Mouse (Mus musculus) layer of hippocampus, adult 2 months (tissue): ENCODE measurements around the gene 4930432K21Rik. TPM values are rescaled to one million over a fixed set of nuclear protein-coding genes. Genes with fewer than 3 reads are reported as not detected.
A peak's percentile ranks its signal among the peaks of the same experiment; 100 is the strongest.

Experiments
- DNase-seq, 2 experiments: peaks; one replicate each; pipeline ENCODE4 v3.0.0; 2022; ENCODE audit warnings: low spot score in 2 of 2
- H3K27ac ChIP-seq: fragments of 200-600 bp; 2 replicates; pipeline ENCODE4 v1.8.1; 2022
- H3K4me3 ChIP-seq: fragments of 200-600 bp; 2 replicates; pipeline ENCODE4 v1.8.1; 2022; ENCODE audit warnings: mild to moderate bottlenecking
- CTCF ChIP-seq: fragments of 200-600 bp; conservative IDR thresholded peaks from 2 replicates; pipeline ENCODE4 v1.8.1; 2022; ENCODE audit warnings: antibody characterized with exemption, mild to moderate bottlenecking, moderate library complexity
- long read RNA-seq, 2 experiments: library from polyadenylated mRNA; stranded (forward); transcript quantifications; one replicate each; pipeline ENCODE4 v2.0.0; 2021; ENCODE audit warnings: borderline mapping rate in 2 of 2
- total RNA-seq, 2 experiments: library from RNA; stranded (reverse); gene quantifications; 2 replicates each; pipeline ENCODE4 v1.2.3; 2021

4930432K21Rik gene
- 1 to 10 TPM; 2.1 to 2.9 TPM for total RNA-seq
- long read RNA-seq, experiment 1, partial matches to known transcripts = 0 of 1 reads
- long read RNA-seq, experiment 1, other reads (novel, unspliced or antisense) = 1 of 1 reads
- long read RNA-seq, experiment 2, partial matches to known transcripts = 0 of 2 reads
- long read RNA-seq, experiment 2, other reads (novel, unspliced or antisense) = 1 of 2 reads

DNA sequence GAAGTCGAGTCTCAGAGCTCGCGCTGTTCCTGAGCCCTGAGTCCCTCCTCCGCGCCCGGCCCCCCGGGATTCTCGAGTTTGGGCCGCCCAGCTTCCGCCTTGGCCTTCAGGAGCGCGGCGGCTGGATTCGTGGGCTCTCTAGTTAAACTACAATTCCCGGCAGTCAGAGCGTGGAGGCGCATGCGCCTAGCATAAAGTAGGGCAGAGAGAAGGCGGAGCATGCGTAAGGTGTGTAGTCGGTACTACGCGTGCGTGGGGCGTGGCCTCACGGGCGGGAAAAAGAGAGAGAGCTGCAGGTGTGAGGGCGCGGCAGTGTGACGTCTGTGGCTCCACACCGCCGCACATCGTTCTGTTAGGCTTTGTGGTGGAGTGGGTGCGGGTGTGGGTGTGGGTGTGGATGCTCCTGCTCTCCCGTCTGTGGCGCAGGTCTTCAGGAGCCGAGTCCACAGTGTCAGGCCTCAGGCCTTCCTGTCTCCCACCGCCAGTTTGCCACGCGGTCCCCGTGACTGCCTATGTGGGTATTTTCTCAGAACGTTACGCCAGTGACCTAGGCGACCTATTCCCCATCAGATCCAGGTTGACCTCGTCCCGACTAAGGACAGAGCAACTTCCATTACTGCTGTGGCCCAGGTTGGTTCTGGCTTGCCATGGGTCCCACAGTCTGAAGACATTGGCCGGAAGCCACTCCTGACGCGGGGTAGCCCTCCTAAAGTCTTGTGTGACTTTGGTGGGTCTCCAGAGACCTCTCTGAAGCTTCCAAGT, at the start of gene 4930432K21Rik, which contains the start of gene Cc2d1a:
Gene 4930432K21Rik, plus strand, starts transcription at position 257 of the 762 bp plus-strand sequence.
Gene Cc2d1a, minus strand, starts transcription at position 168 of the 762 bp plus-strand sequence.
- no peak for TF ChIP-seq CTCF
- peak within 1 kb of the TSS; percentile 61 for H3K4me3 ChIP-seq
- H3K27ac ChIP-seq = peak within 1 kb of the TSS; percentile 91
- peak; percentile 93 to 97 for DNase-seq

DNA sequence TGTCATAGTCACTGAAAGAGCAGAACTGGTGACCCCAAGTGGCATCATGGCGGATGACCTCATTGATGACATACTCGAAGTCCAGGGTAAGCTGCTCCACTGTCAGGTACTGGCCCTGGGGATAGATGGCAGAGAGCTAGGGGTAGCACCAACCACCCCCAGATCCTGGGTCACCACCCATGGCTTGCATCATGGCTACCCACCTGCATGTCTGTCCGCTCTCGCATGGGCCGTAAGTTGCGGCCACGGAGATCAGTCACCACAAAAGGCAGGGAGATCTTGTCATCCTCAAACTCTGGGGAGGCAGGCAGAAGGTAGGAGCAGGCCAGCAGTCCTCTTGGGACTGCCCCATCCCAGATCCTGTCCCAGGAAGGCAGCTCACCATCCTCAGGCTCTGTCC, 49.4 kb upstream of the 4930432K21Rik start:
- DNase-seq = no peak
- Histone ChIP-seq H3K4me3 (no peak overlapping the region), H3K27ac (no peak overlapping the region)
- TF ChIP-seq CTCF = no peak

DNA sequence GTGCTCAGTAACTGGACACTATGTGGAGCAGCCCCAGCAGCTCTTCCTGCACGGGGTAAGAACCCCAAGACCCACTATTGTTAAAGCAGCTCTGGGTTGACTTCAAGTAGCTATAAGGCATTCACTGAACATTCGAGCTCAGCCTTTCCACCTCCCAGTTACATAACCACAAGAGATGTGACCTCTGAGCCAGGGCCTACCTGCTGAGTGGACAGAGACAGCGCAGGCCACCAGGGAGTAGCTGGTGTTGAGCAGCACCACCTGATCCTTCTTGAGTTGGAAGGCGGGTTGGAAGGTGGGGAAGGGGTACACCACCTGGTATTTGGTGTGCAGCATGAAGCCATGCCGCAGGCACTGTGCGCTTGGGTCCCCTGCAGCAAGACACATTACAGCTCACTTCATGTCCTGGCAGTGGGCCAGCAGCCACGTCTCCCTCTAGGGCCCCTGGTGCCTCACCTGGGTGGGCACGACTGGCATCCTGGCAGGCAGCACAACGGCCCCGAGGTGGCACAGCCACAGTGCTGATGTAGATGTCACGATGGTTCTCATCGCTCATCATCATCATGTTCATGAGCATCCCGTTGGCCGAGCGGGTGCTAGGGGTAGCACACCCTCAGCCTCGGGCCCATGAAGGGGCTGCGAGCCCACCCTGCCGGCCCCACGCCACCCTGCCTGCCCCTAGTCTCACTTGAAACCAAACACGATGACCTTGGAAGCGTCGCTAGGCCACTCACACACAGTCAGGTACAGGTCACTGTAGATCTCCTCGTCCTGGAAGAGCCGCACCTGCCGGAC, 46.2 kb upstream of the 4930432K21Rik start:
- DNase-seq = no peak
- Histone ChIP-seq H3K27ac (no peak overlapping the region), H3K4me3 (no peak overlapping the region)
- TF ChIP-seq CTCF = no peak

DNA sequence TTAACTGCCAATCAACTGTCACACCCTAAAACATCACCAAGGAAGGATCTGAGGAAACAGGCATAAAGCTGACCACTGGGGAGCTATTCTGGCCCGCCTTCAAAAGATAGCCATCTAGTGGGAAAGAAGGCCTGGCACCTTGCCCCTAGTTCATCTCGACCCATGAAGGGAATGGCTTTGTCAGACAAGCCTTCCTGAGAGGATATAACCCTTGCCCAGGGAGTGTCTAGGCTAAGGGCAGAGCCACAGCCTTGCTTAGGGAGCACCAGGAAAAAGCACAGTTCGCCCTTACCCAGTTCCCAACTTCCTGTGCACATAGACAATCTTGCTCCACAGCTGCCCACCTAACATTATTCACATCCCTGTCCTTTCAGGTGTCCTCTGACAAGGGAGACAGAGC, 44.2 kb upstream of the 4930432K21Rik start:
- peak overlapping the region; percentile 91 for H3K27ac ChIP-seq
- peak overlapping the region; percentile 62 for H3K4me3 ChIP-seq
- no peak for TF ChIP-seq CTCF
- DNase-seq = no peak

DNA sequence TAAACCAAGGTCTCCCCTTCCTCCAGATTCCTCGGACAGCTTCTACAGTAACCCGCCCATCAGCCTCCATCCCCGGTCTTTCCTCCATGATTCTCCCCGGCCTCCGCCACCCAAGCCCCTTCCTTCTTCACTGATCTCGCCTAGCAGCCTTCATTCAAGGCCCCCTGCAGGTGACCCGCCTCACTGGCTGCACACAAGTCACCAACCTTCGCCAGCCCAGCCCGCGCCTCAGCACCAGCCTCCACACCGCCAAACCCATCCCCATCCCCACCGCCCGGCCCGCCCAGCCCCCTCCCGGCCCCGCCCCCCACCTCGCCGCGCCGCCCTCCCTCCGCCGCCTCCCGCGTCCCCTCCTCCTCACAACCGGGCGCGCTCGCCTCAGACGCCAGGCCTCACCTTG, 43.6 kb upstream of the 4930432K21Rik start:
- H3K4me3 ChIP-seq = peak overlapping the region; percentile 62
- DNase-seq = peak in 1 of 2 experiments; percentile 44
- TF ChIP-seq CTCF = peak; percentile 56
- peak overlapping the region; percentile 91 for H3K27ac ChIP-seq

DNA sequence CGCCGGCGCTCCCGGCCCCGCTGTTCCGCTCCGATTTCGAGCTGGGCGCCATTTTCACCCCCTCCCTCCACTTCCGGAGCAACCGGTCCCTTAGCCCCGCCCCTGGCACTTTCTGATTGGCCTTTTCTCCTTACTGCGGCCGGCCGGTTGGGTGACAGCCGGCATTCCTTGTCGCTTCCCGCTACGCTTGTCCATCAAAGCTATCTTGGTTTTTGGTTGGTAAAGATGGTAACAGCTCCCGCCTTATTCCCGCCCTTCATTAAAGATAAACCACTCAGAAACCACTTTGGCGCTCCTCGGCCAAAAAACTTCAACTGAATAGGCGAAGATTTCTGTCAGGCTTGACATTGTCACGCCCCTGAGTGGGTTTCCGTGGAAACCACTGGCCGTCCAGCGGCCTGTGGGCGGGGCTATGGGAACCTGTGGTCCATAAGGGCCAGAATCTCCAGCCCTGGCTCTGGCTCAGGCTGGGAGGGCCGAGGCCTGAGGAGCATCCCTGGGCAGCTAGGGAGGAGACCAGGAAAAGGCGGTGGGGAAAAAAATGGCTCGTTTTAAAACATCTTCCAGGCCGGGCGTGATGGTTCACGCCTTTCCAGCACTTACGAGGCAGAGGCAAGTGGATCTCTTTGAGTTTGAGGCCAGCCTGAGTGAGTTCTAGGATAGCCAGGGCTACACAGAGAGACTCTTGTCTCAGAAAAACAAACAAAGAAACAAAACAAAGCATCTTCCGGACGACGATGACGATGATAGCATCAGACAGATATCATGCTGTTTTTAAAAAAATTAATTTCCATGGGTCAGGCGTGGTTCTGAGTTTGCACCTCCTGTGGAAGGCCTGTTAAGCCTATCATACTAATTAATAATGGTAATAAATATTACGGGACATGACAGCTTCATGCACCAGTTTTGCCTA, 42.9 kb upstream of the 4930432K21Rik start, which contains the start of gene Dcaf15:
Gene Dcaf15, minus strand, starts transcription at position 72 of the 913 bp plus-strand sequence.
- TF ChIP-seq CTCF = no peak
- peak; percentile 96 to 98 for DNase-seq
- H3K4me3 ChIP-seq = peak within 1 kb of the TSS; percentile 62
- peak within 1 kb of the TSS; percentile 91 for H3K27ac ChIP-seq

DNA sequence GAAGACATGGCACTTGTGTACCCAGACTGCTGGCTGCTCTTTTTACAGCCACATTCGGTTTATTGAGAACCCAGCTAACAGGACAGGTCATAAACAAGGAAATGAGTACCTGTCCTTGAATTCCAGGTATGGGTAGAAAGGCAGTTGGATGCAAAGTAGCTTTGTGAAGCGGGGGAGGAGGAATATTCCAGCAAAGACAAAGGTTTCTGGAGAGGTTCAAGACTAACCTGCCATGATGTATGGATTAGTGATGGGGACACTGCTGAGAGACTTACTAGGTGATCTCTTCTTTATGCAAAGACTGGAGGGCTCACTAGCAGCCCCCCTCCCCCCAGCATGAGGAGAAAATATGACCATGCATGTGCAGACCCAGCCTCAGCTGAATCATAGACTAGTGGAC, 42.1 kb upstream of the 4930432K21Rik start:
- no peak for DNase-seq
- H3K27ac ChIP-seq = peak overlapping the region; percentile 90
- no peak overlapping the region for H3K4me3 ChIP-seq
- no peak for TF ChIP-seq CTCF

DNA sequence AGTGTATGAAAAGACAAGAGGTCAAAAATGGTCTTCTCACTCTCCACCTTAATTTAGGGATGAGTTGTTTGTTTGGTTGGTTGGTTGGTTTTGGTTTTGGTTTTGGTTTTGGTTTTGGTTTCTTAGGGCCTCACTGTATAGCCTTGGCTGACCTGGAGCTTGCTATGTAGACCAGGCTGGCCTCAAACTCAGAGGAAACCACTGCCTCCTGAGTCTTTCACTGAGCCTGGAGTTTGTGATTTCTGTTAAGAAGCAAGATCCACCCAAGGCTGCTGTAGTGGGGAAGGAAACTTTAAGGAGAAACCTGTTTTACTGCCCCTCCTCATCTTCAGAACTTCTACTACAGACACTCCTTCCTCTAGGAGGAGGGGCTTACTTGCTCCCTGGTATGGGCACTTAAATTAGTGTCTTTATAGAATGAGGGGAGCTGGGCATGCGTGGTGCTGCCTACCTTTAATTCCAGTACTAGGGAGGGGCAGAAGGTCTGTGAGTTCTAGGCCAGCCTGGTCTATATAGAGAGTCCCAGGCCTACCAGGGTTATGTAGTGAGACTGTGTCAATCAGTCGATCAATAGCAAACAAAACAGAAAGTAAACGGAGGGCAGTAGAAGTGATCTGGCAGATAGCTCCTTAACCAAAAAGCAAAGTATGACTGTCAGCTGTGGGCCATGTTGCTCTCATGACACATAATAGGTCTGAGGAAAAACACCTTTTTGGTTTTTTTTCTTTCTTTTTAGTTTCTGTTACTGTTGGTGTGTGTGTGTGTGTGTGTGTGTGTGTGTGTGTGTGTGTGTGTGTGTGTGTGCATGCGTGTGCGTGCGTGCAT, 41.4 kb upstream of the 4930432K21Rik start:
- no peak for TF ChIP-seq CTCF
- H3K27ac ChIP-seq = no peak overlapping the region
- no peak overlapping the region for H3K4me3 ChIP-seq
- no peak for DNase-seq

DNA sequence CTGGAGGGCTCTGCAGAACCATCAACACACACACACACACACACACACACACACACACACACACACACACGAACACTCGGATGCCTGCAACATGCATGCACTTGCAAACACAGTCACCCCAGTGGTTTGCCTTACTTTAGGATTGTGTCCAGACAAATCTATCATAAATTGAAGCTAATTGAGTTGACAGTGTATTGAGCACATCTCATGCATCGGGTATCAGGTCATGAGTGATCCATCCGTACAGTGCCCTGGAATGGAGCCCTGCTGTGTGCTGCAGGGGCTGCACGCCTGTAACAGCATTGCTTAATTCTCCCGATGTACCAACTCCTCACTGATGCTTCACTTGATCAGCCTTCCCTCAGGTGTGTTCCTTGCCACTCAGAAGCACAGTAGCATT, 32.2 kb upstream of the 4930432K21Rik start:
- H3K4me3 ChIP-seq = no peak overlapping the region

DNA sequence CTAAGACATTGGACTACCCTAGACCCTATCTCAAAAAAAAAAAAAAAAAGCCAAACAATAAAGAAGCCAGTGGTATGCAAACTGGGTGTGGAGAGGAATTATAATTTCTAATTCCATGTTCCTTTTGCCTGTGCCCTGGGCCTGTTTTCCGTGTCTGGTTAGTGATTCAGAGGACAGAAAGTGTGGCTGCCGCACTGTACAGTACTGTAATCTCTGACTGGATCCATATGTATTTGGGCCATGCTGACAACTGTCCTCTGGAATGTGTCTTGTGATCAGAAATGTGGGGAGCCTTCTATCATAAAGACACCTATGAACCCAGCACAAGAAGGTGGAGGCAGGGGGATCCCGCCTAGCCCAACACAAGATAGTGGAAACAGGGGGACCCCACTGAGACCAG, 25.7 kb upstream of the 4930432K21Rik start:
- H3K4me3 ChIP-seq = no peak overlapping the region
- DNase-seq = no peak
- no peak overlapping the region for H3K27ac ChIP-seq
- TF ChIP-seq CTCF = no peak

More for the DNA sequence above, 32.2 kb upstream of the 4930432K21Rik start:
- no peak for TF ChIP-seq CTCF
- H3K27ac ChIP-seq = no peak overlapping the region
- DNase-seq = no peak

DNA sequence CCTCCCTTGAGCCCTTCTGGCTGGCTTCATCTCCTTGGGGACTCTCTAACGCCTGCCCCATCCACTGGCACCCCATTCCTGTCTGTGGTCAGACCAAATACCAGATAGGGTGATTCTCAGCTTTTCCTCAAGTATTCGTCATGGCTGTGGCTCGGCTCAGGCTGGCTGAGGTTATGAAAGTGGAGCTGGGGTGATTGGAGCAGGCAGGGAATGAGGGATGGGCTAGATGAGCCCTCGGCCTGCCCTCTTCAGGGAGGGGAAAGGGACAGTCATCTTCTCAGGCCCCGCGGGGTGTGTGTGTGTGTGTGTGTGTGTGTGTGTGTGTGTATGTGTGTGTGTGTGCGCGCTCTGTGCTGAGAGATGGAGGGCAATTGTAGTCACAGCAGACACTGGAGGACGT, 22.2 kb upstream of the 4930432K21Rik start, which contains the start of gene Podnl1:
Gene Podnl1, plus strand, starts transcription at position 334 of the 400 bp plus-strand sequence.
- no peak for DNase-seq
- TF ChIP-seq CTCF = no peak
- Histone ChIP-seq H3K4me3 (no peak within 1 kb of the TSS), H3K27ac (no peak within 1 kb of the TSS)
